Mouse (Mus musculus): ENCODE data around the gene 2700049A03Rik. TPM values are rescaled to one million over a fixed set of nuclear protein-coding genes. Genes with fewer than 3 reads are reported as not detected.

Gene 2700049A03Rik
- polyA plus RNA-seq, 1 experiment = 6.5 TPM

GRCm38 (mm10) chr12:71164410-71164809 is 27.8 kb downstream of the 2700049A03Rik start:
- Histone ChIP-seq H3K4me3 (ENCODE audit: insufficient read depth, low read length) (no peak overlapping the region), H3K4me1 (ENCODE audit: control insufficient read depth, insufficient read depth, low read length) (no peaks in the 10 kb centered on the region), H3K27ac (ENCODE audit: insufficient read depth, low read depth, low read length) (no peak overlapping the region)
- no peak for TF ChIP-seq POLR2A (IDR thresholded peaks at IDR 0.05; ENCODE audit: borderline replicate concordance, low read depth, low read length)
- TF ChIP-seq CTCF (IDR thresholded peaks at IDR 0.05; ENCODE audit: low read depth, low read length) = no peak

GRCm38 (mm10) chr12:71169911-71170310 is 33.3 kb downstream of the 2700049A03Rik start:
- Histone ChIP-seq H3K4me1 (ENCODE audit: control insufficient read depth, insufficient read depth, low read length) (no peaks in the 10 kb centered on the region), H3K27ac (ENCODE audit: insufficient read depth, low read depth, low read length) (no peak overlapping the region), H3K4me3 (ENCODE audit: insufficient read depth, low read length) (no peak overlapping the region)
- TF ChIP-seq CTCF (IDR thresholded peaks at IDR 0.05; ENCODE audit: low read depth, low read length) (no peak), POLR2A (IDR thresholded peaks at IDR 0.05; ENCODE audit: borderline replicate concordance, low read depth, low read length) (no peak)

DNA sequence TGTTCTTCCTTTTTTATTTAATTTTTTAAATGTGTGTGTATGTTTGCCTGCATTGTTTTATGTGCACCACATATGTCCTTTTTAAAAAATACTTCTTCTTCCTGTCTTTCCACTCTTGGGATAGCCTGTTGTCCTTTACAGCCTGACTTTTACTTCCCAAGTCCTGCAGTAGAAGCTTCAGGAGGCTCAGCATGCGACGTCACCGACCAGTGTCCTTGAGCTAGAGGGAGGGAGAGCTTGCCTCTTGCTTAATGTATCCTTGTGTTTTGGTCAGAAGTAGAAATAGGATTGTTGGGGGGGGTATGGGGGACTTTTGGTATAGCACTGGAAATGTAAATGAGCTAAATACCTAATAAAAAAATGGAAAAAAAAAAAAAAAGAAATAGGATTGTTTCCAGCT is 47.1 kb downstream of the 2700049A03Rik start:
- TF ChIP-seq POLR2A (IDR thresholded peaks at IDR 0.05; ENCODE audit: borderline replicate concordance, low read depth, low read length) (no peak), CTCF (IDR thresholded peaks at IDR 0.05; ENCODE audit: low read depth, low read length) (no peak)
- H3K4me1 ChIP-seq (ENCODE audit: control insufficient read depth, insufficient read depth, low read length) = peaks cover 5% of the 10 kb centered on the region; the same call in 1 of the 2 replicates
- H3K27ac ChIP-seq (ENCODE audit: insufficient read depth, low read depth, low read length) = no peak overlapping the region
- no peak overlapping the region for H3K4me3 ChIP-seq (ENCODE audit: insufficient read depth, low read length)

- H3K27ac ChIP-seq (ENCODE audit: insufficient read depth, low read depth, low read length) = no peak overlapping the region
- H3K4me1 ChIP-seq (ENCODE audit: control insufficient read depth, insufficient read depth, low read length) = peaks cover 5% of the 10 kb centered on the region; the same call in 1 of the 2 replicates
- no peak overlapping the region for H3K4me3 ChIP-seq (ENCODE audit: insufficient read depth, low read length)
- TF ChIP-seq CTCF (IDR thresholded peaks at IDR 0.05; ENCODE audit: low read depth, low read length) (no peak), POLR2A (IDR thresholded peaks at IDR 0.05; ENCODE audit: borderline replicate concordance, low read depth, low read length) (no peak)
Observed at GRCm38 (mm10) chr12:71184396-71184795, 47.7 kb downstream of the 2700049A03Rik start.

GRCm38 (mm10) chr12:71192705-71193104 is 56.1 kb downstream of the 2700049A03Rik start:
- TF ChIP-seq POLR2A (IDR thresholded peaks at IDR 0.05; ENCODE audit: borderline replicate concordance, low read depth, low read length) (no peak), CTCF (IDR thresholded peaks at IDR 0.05; ENCODE audit: low read depth, low read length) (no peak)
- H3K27ac ChIP-seq (ENCODE audit: insufficient read depth, low read depth, low read length) = no peak overlapping the region
- no peaks in the 10 kb centered on the region for H3K4me1 ChIP-seq (ENCODE audit: control insufficient read depth, insufficient read depth, low read length)
- H3K4me3 ChIP-seq (ENCODE audit: insufficient read depth, low read length) = no peak overlapping the region

DNA sequence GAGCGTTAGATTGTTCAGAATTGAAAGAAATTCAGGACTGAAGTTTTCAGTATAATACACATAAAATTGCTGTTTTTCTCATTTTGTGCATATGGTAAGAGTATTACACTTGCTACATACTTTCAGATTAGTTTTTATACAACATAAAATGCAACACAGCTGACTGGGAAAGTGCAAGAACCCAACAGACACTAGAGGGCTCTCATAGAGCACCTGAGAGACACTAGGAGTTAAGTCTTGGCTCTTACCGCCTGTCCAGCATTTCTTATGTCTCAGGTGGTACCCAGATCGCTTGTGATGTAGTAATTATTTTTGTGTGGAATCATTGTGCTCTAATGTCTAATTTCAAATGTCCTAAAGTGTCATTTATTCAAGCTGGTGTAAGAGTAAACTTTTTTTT is 61.0 kb downstream of the 2700049A03Rik start:
- no peak overlapping the region for H3K4me3 ChIP-seq (ENCODE audit: insufficient read depth, low read length)
- H3K27ac ChIP-seq (ENCODE audit: insufficient read depth, low read depth, low read length) = no peak overlapping the region
- H3K4me1 ChIP-seq (ENCODE audit: control insufficient read depth, insufficient read depth, low read length) = no peaks in the 10 kb centered on the region
- TF ChIP-seq POLR2A (IDR thresholded peaks at IDR 0.05; ENCODE audit: borderline replicate concordance, low read depth, low read length) (no peak), CTCF (IDR thresholded peaks at IDR 0.05; ENCODE audit: low read depth, low read length) (no peak)

- Histone ChIP-seq H3K4me3 (ENCODE audit: insufficient read depth, low read length) (no peak overlapping the region), H3K4me1 (ENCODE audit: control insufficient read depth, insufficient read depth, low read length) (no peaks in the 10 kb centered on the region), H3K27ac (ENCODE audit: insufficient read depth, low read depth, low read length) (no peak overlapping the region)
- TF ChIP-seq CTCF (IDR thresholded peaks at IDR 0.05; ENCODE audit: low read depth, low read length) (no peak), POLR2A (IDR thresholded peaks at IDR 0.05; ENCODE audit: borderline replicate concordance, low read depth, low read length) (no peak)
Observed at GRCm38 (mm10) chr12:71201753-71202152, 65.1 kb downstream of the 2700049A03Rik start.

DNA sequence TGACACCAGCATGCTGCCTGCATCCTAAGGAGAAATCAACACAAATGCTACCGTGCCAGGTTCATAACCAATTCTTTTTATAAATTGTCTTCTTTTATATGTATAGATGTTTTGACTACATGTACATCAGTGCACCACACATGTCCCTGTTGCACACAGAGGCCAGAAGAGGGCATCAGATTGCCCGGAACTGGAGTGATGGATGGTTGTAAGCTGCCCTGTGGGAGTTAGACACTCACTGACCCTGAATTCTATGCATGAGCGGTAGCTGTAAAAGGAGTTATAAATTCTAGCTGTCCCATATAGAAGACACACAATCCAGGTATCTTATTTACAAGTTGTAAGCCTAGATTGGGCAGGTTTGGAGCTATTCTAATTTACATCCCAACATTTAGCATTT is 67.7 kb downstream of the 2700049A03Rik start:
- Histone ChIP-seq H3K4me1 (ENCODE audit: control insufficient read depth, insufficient read depth, low read length) (no peaks in the 10 kb centered on the region), H3K27ac (ENCODE audit: insufficient read depth, low read depth, low read length) (no peak overlapping the region), H3K4me3 (ENCODE audit: insufficient read depth, low read length) (no peak overlapping the region)
- no peak for TF ChIP-seq CTCF (IDR thresholded peaks at IDR 0.05; ENCODE audit: low read depth, low read length)
- no peak for TF ChIP-seq POLR2A (IDR thresholded peaks at IDR 0.05; ENCODE audit: borderline replicate concordance, low read depth, low read length)

DNA sequence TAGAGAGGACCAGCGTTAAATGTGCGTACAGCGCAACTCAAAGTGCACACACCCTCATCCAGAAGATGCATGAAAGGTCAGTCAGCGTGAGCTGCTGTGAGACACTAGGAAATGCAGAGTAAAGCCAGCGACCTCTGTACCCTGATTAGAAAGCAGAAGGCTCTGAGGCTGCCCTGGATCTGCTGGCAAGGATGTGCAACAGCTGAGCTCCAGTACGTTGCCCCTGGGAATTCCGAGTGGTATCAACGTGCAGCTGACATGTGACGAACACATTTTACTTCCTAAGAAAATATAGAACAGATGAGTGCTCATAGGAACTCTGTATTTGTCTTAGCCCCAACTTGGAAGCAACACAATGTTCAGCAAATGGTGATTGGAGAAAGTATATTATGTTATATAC is 80.5 kb downstream of the 2700049A03Rik start:
- H3K27ac ChIP-seq (ENCODE audit: insufficient read depth, low read depth, low read length) = no peak overlapping the region
- peaks cover 4% of the 10 kb centered on the region; the same call in 1 of the 2 replicates for H3K4me1 ChIP-seq (ENCODE audit: control insufficient read depth, insufficient read depth, low read length)
- no peak for TF ChIP-seq CTCF (IDR thresholded peaks at IDR 0.05; ENCODE audit: low read depth, low read length)
- no peak for TF ChIP-seq POLR2A (IDR thresholded peaks at IDR 0.05; ENCODE audit: borderline replicate concordance, low read depth, low read length)
- no peak overlapping the region for H3K4me3 ChIP-seq (ENCODE audit: insufficient read depth, low read length)

GRCm38 (mm10) chr12:71217866-71218522 is 81.3 kb downstream of the 2700049A03Rik start:
- Histone ChIP-seq H3K4me1 (ENCODE audit: control insufficient read depth, insufficient read depth, low read length) (peaks cover 4% of the 10 kb centered on the region; the same call in 1 of the 2 replicates), H3K27ac (ENCODE audit: insufficient read depth, low read depth, low read length) (no peak overlapping the region), H3K4me3 (ENCODE audit: insufficient read depth, low read length) (no peak overlapping the region)
- no peak for TF ChIP-seq CTCF (IDR thresholded peaks at IDR 0.05; ENCODE audit: low read depth, low read length)
- no peak for TF ChIP-seq POLR2A (IDR thresholded peaks at IDR 0.05; ENCODE audit: borderline replicate concordance, low read depth, low read length)

All from bone marrow macrophage, adult 2 months (primary cell).